Mouse (Mus musculus): ENCODE data around the gene Dtwd1.
"Not testable (repeated sequence)": the region's sequence is repeated elsewhere in the genome, so short reads cannot be mapped to it uniquely, and the experiment has no call there.

DNA sequence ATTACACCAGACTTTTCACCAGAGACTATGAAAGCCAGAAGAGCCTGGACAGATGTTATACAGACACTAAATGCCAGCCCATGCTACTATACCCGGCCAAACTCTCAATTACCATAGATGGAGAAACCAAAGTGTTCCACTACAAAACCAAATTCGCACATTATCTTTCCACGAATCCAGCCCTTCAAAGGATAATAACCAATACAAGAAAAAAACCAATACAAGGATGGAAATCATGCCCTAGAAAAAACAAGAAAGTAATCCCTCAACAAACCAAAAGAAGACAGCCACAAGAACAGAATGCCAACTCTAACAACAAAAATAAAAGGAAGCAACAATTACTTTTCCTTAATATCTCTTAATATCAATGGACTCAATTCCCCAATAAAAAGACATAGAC is 62.9 kb downstream of the Dtwd1 start, which contains the start of gene Gm17555:
- TF ChIP-seq POLR2A (IDR thresholded peaks at IDR 0.05; ENCODE audit: borderline replicate concordance, control insufficient read depth, low read depth, low read length); CTCF (IDR thresholded peaks at IDR 0.05; ENCODE audit: control insufficient read depth, insufficient read depth, low read length): not testable (repeated sequence)
